Mouse (Mus musculus) heart, postnatal 25 days (tissue): ENCODE data around the gene Syngr3. TPM values are rescaled to one million over a fixed set of nuclear protein-coding genes. Genes with fewer than 3 reads are reported as not detected.

Source experiments
- total RNA-seq, 2 experiments: library from RNA; stranded (reverse); gene quantifications; 2 replicates each; pipeline ENCODE4 v1.2.3; 2021

Syngr3 gene
- total RNA-seq, 2 experiments from 2014 or later: not detected

Other genes starting within 250 kb of the Syngr3 start
- gene Dnase1l2, start 246.8 kb downstream of the Syngr3 start, total RNA-seq: 1 to 10 TPM in 1 of 2 experiments, under 1 TPM in 1; 0.78 to 1.2 TPM
- 10 to 100 TPM; 11.1 to 11.4 TPM for gene E4f1, start 219.6 kb downstream of the Syngr3 start, total RNA-seq
- gene Pgp, start 219.6 kb downstream of the Syngr3 start, total RNA-seq: 10 to 100 TPM; 42.3 to 43.3 TPM
- gene Bricd5, start 216.1 kb downstream of the Syngr3 start, total RNA-seq: not detected
- 10 to 100 TPM in 1 of 2 experiments, 1 to 10 TPM in 1; 9.4 to 11.3 TPM for gene Mlst8, start 210.9 kb downstream of the Syngr3 start, total RNA-seq
- gene Caskin1, start 201.4 kb downstream of the Syngr3 start, total RNA-seq: under 1 TPM; 0.14 to 0.39 TPM
- 10 to 100 TPM; 43.6 to 54.1 TPM for gene Traf7, start 162.0 kb downstream of the Syngr3 start, total RNA-seq
- not detected for gene Rab26, start 155.7 kb downstream of the Syngr3 start, total RNA-seq
- 10 to 100 TPM; 41.2 to 50.6 TPM for gene Pkd1, start 140.1 kb downstream of the Syngr3 start, total RNA-seq
- gene Tsc2, start 57.3 kb downstream of the Syngr3 start, total RNA-seq: 100 to 1,000 TPM in 1 of 2 experiments, 10 to 100 TPM in 1; 93.9 to 101 TPM
- gene Nthl1, start 57.3 kb downstream of the Syngr3 start, total RNA-seq: 1 to 10 TPM; 2.8 to 3.4 TPM
- 100 to 1,000 TPM in 1 of 2 experiments, 10 to 100 TPM in 1; 96.0 to 135 TPM for gene Slc9a3r2, start 39.6 kb downstream of the Syngr3 start, total RNA-seq
- gene Npw, start 31.5 kb downstream of the Syngr3 start, total RNA-seq: not detected
- gene Zfp598, start 20.3 kb downstream of the Syngr3 start, total RNA-seq: 10 to 100 TPM; 17.5 to 17.9 TPM
- 10 to 100 TPM; 21.9 to 22.1 TPM for gene Gfer, start 6.2 kb upstream of the Syngr3 start, total RNA-seq
- under 1 TPM; 0.50 to 0.55 TPM for gene Noxo1, start 6.3 kb upstream of the Syngr3 start, total RNA-seq
- gene Tbl3, start 17.7 kb upstream of the Syngr3 start, total RNA-seq: 10 to 100 TPM; 16.0 to 16.9 TPM
- not detected for gene Rnf151, start 28.1 kb upstream of the Syngr3 start, total RNA-seq
- 100 to 1,000 TPM; 745 to 758 TPM for gene Rps2, start 28.2 kb upstream of the Syngr3 start, total RNA-seq
- gene Ndufb10, start 34.5 kb upstream of the Syngr3 start, total RNA-seq: 1,000 to 10,000 TPM; 1,080 to 1,118 TPM
- 100 to 1,000 TPM; 375 to 390 TPM for gene Rpl3l, start 37.9 kb upstream of the Syngr3 start, total RNA-seq
- gene Msrb1, start 46.7 kb upstream of the Syngr3 start, total RNA-seq: 100 to 1,000 TPM; 191 to 194 TPM
- gene Hs3st6, start 63.0 kb upstream of the Syngr3 start, total RNA-seq: not detected
- not detected for gene Meiob, start 114.3 kb upstream of the Syngr3 start, total RNA-seq
- gene Hagh, start 150.2 kb upstream of the Syngr3 start, total RNA-seq: 100 to 1,000 TPM in 1 of 2 experiments, 10 to 100 TPM in 1; 97.1 to 108 TPM
- 10 to 100 TPM; 88.1 to 88.6 TPM for gene Fahd1, start 160.4 kb upstream of the Syngr3 start, total RNA-seq
- 1 to 10 TPM; 6.9 TPM for gene Igfals, start 176.0 kb upstream of the Syngr3 start, total RNA-seq
- gene Nubp2, start 196.4 kb upstream of the Syngr3 start, total RNA-seq: 10 to 100 TPM; 18.2 to 19.4 TPM
- gene Spsb3, start 196.7 kb upstream of the Syngr3 start, total RNA-seq: 10 to 100 TPM; 33.4 to 36.3 TPM
- gene Eme2, start 205.1 kb upstream of the Syngr3 start, total RNA-seq: 10 to 100 TPM; 17.8 to 19.9 TPM
- 100 to 1,000 TPM; 110 to 111 TPM for gene Mrps34, start 205.2 kb upstream of the Syngr3 start, total RNA-seq
- 10 to 100 TPM; 33.9 to 35.6 TPM for gene Nme3, start 206.5 kb upstream of the Syngr3 start, total RNA-seq
- gene Mapk8ip3, start 247.0 kb upstream of the Syngr3 start, total RNA-seq: 10 to 100 TPM; 65.1 to 70.2 TPM